Mouse (Mus musculus) ES-E14 (cell line): ENCODE data around the gene Trim7. TPM values are rescaled to one million over a fixed set of nuclear protein-coding genes. Genes with fewer than 3 reads are reported as not detected.

Source experiments
- DNase-seq: peaks from one replicate; pipeline ENCODE4 v3.0.0-alpha.2; 2013; ENCODE audit warnings: low read depth, low spot score
- H3K27ac ChIP-seq: 2 replicates; pipeline ENCODE4 v1.5.1; 2012; ENCODE audit warnings: low read depth, mild to moderate bottlenecking, low read length, moderate library complexity, mixed read lengths; ENCODE audit not compliant: poor library complexity, insufficient read depth, severe bottlenecking
- H3K36me3 ChIP-seq: 2 replicates; pipeline ENCODE4 v1.6.1; 2012; ENCODE audit warnings: mild to moderate bottlenecking, low read length, moderate library complexity, mixed read lengths; ENCODE audit not compliant: control insufficient read depth, poor library complexity, insufficient read depth, severe bottlenecking
- H3K4me1 ChIP-seq, 2 experiments: fragments of 150-350 bp in 1 of 2; sonication (generic) in 1 of 2; 2 replicates each; pipeline ENCODE4 v1.6.1; 2012; ENCODE audit warnings: low read length in 2 of 2, mild to moderate bottlenecking in 1 of 2, mixed read lengths in 1 of 2; ENCODE audit not compliant: control insufficient read depth in 2 of 2, insufficient read depth in 2 of 2, poor library complexity in 1 of 2
- H3K4me3 ChIP-seq, 2 experiments: fragments of 150-350 bp in 1 of 2; sonication (generic) in 1 of 2; 2 replicates each; pipeline ENCODE4 v1.5.1; 2012; ENCODE audit warnings: low read length in 2 of 2, low read depth in 1 of 2, mild to moderate bottlenecking in 1 of 2, mixed read lengths in 1 of 2; ENCODE audit not compliant: insufficient read depth in 1 of 2, poor library complexity in 1 of 2, severe bottlenecking in 1 of 2
- H3K9ac ChIP-seq: 2 replicates; pipeline ENCODE4 v1.6.1; 2012; ENCODE audit warnings: low read depth, mild to moderate bottlenecking, low read length, mixed read lengths; ENCODE audit not compliant: poor library complexity, insufficient read depth, severe bottlenecking
- H3K9me3 ChIP-seq: fragments of 150-350 bp; sonication (generic); 2 replicates; pipeline ENCODE4 v1.6.1; 2012; ENCODE audit warnings: low read depth, mild to moderate bottlenecking, low read length; ENCODE audit not compliant: control insufficient read depth, insufficient read depth
- CHD2 ChIP-seq: IDR thresholded peaks from 2 replicates; pipeline ENCODE4 v1.6.1; 2014; ENCODE audit warnings: mild to moderate bottlenecking, low read depth, low read length, inconsistent platforms
- HCFC1 ChIP-seq: IDR thresholded peaks from 2 replicates; pipeline ENCODE4 v1.6.1; 2012; ENCODE audit warnings: low read length, inconsistent platforms, borderline replicate concordance; ENCODE audit not compliant: insufficient read depth
- MAFK ChIP-seq: IDR thresholded peaks from 2 replicates; pipeline ENCODE4 v1.6.1; 2014; ENCODE audit warnings: mild to moderate bottlenecking, low read depth, low read length, inconsistent platforms; ENCODE audit not compliant: insufficient read depth
- ZC3H11A ChIP-seq: IDR thresholded peaks from 2 replicates; pipeline ENCODE4 v1.6.1; 2012; ENCODE audit warnings: low read depth, mild to moderate bottlenecking, inconsistent platforms, low read length, borderline replicate concordance
- ZNF384 ChIP-seq: IDR thresholded peaks from 2 replicates; pipeline ENCODE4 v1.6.1; 2012; ENCODE audit warnings: low read depth, low read length, inconsistent platforms
- in situ Hi-C, 2 experiments: fragments of 600-800 bp; cut with MboI; formaldehyde crosslinking; loops; one replicate each; pipeline ENCODE4 v1.15.1; 2025; ENCODE audit warnings: low sequenced_read_pairs in 2 of 2, inconsistent platforms in 1 of 2; ENCODE audit not compliant: unreplicated experiment in 2 of 2
- total RNA-seq: library from RNA; depleted of rRNA; stranded (reverse); fragments of 300-350 nt; gene quantifications from 2 replicates; pipeline ENCODE4 v1.2.3, GENCODE M21; 2012

The Trim7 gene
- total RNA-seq, 1 experiment, result 6.1 TPM

DNA sequence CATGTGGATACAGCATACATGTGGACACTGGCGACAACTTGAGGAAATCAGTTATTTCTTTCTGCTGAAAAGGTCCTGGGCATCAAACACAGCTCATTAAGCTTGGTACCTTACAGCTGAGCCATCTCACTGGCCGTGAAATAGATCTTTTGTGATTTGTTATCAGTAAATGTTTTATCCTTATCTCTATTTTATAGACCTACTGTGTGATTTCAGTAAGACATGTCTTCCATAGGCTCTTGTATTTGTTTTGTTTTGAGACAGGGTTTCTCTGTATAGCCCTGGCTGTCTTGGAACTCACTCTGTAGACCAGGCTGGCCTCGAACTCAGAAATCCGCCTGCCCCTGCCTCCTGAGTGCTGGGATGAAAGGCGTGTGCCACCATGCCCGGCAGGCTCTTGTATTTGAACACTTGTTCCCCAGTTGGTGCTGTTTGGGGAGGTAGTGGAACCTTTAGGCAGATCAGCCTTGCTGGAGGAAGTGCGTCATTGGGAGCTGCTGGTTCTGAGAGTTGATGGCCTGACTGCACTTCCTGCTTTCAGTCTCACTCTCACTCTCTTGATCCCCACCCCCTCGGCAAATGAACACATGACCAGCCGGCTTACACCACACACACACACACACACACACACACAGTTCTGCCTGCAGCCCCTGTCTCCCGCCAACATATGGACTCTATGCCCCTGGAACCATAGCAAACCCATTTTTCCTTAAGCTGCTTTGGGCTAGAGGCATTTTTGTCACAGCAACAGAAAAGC lies 38.3 kb upstream of the Trim7 start:
- H3K9me3 ChIP-seq, result no peaks in the 10 kb centered on the region
- no peaks in the 10 kb centered on the region for H3K36me3 ChIP-seq
- in situ Hi-C loops, result loop anchor here (5.0 kb wide), 2 partner anchors 65 to 70 kb away; no protein-coding TSS in a partner anchor
- no peak for TF ChIP-seq HCFC1
- TF ChIP-seq ZC3H11A, result no peak
- TF ChIP-seq MAFK, result no peak
- TF ChIP-seq ZNF384, result no peak
- TF ChIP-seq CHD2, result no peak
- no peak for DNase-seq
- peaks cover 3 to 8% of the 10 kb centered on the region in 2 experiments; a peak in 2 of 4 replicates for H3K4me1 ChIP-seq
- H3K9ac ChIP-seq, result 0 out of 2 replicates have a peak overlapping the region, but pooled peaks have one; percentile 13
- peak overlapping the region; percentile 27 to 62; a peak in 3 of 4 replicates for H3K4me3 ChIP-seq
- no peak overlapping the region for H3K27ac ChIP-seq

DNA sequence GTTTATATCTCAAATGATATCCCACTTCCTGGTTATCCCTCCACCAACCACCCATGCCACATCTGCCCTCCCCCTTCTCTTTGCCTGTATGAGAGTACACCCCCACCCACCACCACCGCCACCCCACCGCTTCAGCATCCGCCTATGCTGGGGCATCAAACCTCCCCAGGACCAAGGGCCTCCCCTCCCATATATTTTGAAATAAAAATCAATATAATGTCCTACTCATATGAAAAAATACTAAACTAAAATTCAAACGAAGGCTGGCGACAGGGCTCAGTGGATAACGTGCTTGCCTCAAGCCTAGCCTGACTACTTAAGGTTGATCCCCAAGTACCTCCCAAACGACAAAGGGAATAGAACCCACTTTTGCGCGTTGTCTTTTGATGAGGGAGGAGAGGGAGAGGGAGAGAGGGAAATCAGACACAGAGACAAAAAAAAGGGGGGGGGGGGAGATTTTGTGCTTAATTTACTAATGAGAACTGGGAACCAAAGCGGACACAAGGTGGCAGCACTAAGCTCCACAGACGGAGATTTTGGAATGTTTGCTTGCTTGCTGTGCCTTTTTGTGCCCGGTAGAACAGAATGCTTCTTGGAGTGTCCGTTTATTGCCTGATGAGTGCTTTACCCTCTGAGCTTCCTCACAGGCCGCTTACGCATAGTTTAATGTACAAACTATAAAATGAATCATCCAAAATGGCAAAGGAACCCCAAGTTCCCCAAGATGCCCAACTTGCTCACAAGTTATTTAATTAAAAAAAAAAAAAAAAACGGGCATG lies 37.4 kb upstream of the Trim7 start:
- Histone ChIP-seq H3K9me3 (no peaks in the 10 kb centered on the region), H3K9ac (peak overlapping the region; percentile 20; the same call in 1 of the 2 replicates), H3K36me3 (peaks cover 2% of the 10 kb centered on the region; the same call in 1 of the 2 replicates), H3K27ac (no peak overlapping the region), H3K4me1 (peaks cover 3 to 4% of the 10 kb centered on the region in 2 experiments; a peak in 2 of 4 replicates), H3K4me3 (peak overlapping the region; percentile 33 to 62; a peak in 3 of 4 replicates)
- no peak for TF ChIP-seq ZC3H11A
- no peak for TF ChIP-seq CHD2
- peak; percentile 56 for TF ChIP-seq ZNF384
- TF ChIP-seq HCFC1, result no peak
- no peak for TF ChIP-seq MAFK
- DNase-seq, result peak; percentile 87
- in situ Hi-C loops, result loop anchor here (5.0 kb wide), 2 partner anchors 64 to 69 kb away; no protein-coding TSS in a partner anchor

DNA sequence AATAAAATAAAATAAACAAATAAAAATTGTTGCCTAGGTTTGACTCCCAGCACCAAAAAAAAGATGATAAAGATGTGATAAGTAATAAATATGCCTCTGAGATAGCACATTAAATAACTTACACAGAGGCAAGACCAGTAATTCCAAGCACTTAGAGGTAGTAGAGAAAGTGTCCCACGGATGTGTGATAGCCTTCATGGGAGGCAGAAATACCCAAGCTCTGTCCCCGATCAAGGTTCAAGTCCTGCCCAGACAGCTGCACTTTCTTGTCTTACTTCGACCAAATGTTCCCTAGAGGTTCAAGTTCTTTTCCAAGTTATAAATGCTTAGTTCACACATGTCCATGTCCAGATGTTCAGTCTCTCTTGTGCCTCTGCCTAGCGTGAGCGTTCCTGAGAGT lies 36.7 kb upstream of the Trim7 start:
- Histone ChIP-seq H3K4me1 (peaks cover 3 to 4% of the 10 kb centered on the region in 2 experiments; a peak in 2 of 4 replicates), H3K9me3 (no peaks in the 10 kb centered on the region), H3K4me3 (no peak overlapping the region), H3K27ac (no peak overlapping the region), H3K36me3 (peaks cover 2% of the 10 kb centered on the region; the same call in 1 of the 2 replicates), H3K9ac (no peak overlapping the region)
- in situ Hi-C loops, result loop anchor here (5.0 kb wide), 2 partner anchors 63 to 68 kb away; no protein-coding TSS in a partner anchor
- no peak for TF ChIP-seq MAFK
- DNase-seq, result no peak

DNA sequence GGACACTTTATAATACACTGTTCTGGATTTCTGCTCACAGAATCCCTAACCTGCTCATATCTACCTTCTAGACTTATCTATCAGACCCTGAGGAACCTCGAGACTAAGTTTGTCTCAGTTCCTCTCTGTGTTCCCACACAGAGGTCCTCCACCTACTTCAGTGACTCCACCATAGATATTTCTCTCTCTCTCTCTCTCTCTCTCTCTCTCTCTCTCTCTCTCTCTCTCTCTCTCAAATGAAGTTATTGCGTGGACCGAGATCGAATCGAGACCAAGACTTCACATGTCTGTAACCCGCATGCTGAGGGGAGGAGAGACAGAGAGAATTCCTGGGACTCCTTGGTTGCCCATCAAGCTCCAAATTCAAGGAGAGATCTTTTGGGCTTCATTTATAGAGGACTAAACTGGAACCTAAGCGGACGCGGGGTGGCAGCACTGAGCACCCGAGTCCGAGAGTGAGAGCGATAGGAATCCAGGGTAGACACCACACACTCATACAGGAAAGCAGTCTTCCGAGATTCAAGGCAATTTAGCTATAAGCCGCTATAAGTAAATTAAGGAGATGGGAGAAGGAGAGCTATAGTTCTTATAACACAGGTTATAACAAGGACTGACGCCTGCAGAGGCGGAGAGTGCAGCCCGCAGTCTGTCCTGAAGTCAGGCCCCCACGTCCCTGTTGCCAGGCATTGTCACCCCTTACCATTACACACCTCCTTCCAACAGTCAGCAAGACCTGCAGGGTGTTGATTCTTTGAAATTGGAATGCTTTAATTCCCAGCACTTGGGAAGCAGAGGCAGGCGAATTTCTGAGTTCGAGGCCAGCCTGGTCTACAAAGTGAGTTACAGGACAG lies 35.7 kb upstream of the Trim7 start:
- in situ Hi-C loops, result loop anchor here (5.0 kb wide), 2 partner anchors 62 to 67 kb away; no protein-coding TSS in a partner anchor
- peak overlapping the region; percentile 33; the same call in 1 of the 2 replicates for H3K9ac ChIP-seq
- H3K4me3 ChIP-seq, result peak overlapping the region in 1 of 2 experiments; percentile 47; a peak in 2 of 4 replicates
- TF ChIP-seq ZC3H11A (0 out of 2 replicates have a peak, but pooled peaks have one; percentile 2), ZNF384 (no peak), CHD2 (no peak), HCFC1 (no peak), MAFK (no peak)
- H3K27ac ChIP-seq, result no peak overlapping the region
- H3K4me1 ChIP-seq, result peaks cover 3 to 4% of the 10 kb centered on the region in 2 experiments; a peak in 2 of 4 replicates
- peak; percentile 86 for DNase-seq
- H3K36me3 ChIP-seq, result peaks cover 2% of the 10 kb centered on the region; the same call in 1 of the 2 replicates
- no peaks in the 10 kb centered on the region for H3K9me3 ChIP-seq
